Mouse (Mus musculus): ENCODE results near the gene Ranbp17. TPM values are rescaled to one million over a fixed set of nuclear protein-coding genes. Genes with fewer than 3 reads are reported as not detected.

Ranbp17 gene
- polyA plus RNA-seq, 1 experiment from 2014 or later, result 4.2 TPM

- 86% methylated on average over 7 of the region's 7 CpGs for WGBS
- ATAC-seq (ENCODE audit: insufficient number of reproducible peaks, low FRiP score, low TSS enrichment, low read depth), result no peak
Observed at GRCm38 (mm10) chr11:33319006-33319611, 194.4 kb downstream of the Ranbp17 start.

GRCm38 (mm10) chr11:33309566-33309965 is 204.0 kb downstream of the Ranbp17 start:
- H3K9ac ChIP-seq, result no peak overlapping the region
- no peak for ATAC-seq (ENCODE audit: insufficient number of reproducible peaks, low FRiP score, low TSS enrichment, low read depth)
- H3K36me3 ChIP-seq, result no peaks in the 10 kb centered on the region
- H3K9me3 ChIP-seq (replicated peaks), result no peaks in the 10 kb centered on the region
- no peak overlapping the region for H3K4me3 ChIP-seq (replicated peaks)
- no peaks in the 10 kb centered on the region for H3K27me3 ChIP-seq
- 25% methylated on average over 4 of the region's 4 CpGs for WGBS
- H3K4me2 ChIP-seq (replicated peaks), result no peak overlapping the region
- no peak overlapping the region for H3K27ac ChIP-seq (replicated peaks)
- H3K4me1 ChIP-seq, result no peaks in the 10 kb centered on the region

More at GRCm38 (mm10) chr11:33319006-33319611, 194.4 kb downstream of the Ranbp17 start:
- no peak overlapping the region for H3K4me3 ChIP-seq (replicated peaks)
- H3K4me2 ChIP-seq (replicated peaks), result no peak overlapping the region
- no peaks in the 10 kb centered on the region for H3K4me1 ChIP-seq
- no peaks in the 10 kb centered on the region for H3K36me3 ChIP-seq
- no peaks in the 10 kb centered on the region for H3K27me3 ChIP-seq
- H3K27ac ChIP-seq (replicated peaks), result no peak overlapping the region
- no peak overlapping the region for H3K9ac ChIP-seq
- H3K9me3 ChIP-seq (replicated peaks), result no peaks in the 10 kb centered on the region

GRCm38 (mm10) chr11:33300859-33301258 is 212.7 kb downstream of the Ranbp17 start:
- Histone ChIP-seq H3K4me1 (no peaks in the 10 kb centered on the region), H3K9me3 (replicated peaks) (no peaks in the 10 kb centered on the region), H3K27me3 (no peaks in the 10 kb centered on the region), H3K27ac (replicated peaks) (no peak overlapping the region), H3K9ac (no peak overlapping the region), H3K36me3 (no peaks in the 10 kb centered on the region), H3K4me2 (replicated peaks) (no peak overlapping the region), H3K4me3 (replicated peaks) (no peak overlapping the region)
- no peak for ATAC-seq (ENCODE audit: insufficient number of reproducible peaks, low FRiP score, low TSS enrichment, low read depth)
- WGBS, result 23% methylated on average over 8 of the region's 8 CpGs

- H3K9ac ChIP-seq, result no peak overlapping the region
- WGBS, result 76% methylated on average over 11 of the region's 11 CpGs
- no peak overlapping the region for H3K27ac ChIP-seq (replicated peaks)
- H3K4me1 ChIP-seq, result no peaks in the 10 kb centered on the region
- no peak overlapping the region for H3K4me2 ChIP-seq (replicated peaks)
- no peaks in the 10 kb centered on the region for H3K9me3 ChIP-seq (replicated peaks)
- H3K4me3 ChIP-seq (replicated peaks), result no peak overlapping the region
- ATAC-seq (ENCODE audit: insufficient number of reproducible peaks, low FRiP score, low TSS enrichment, low read depth), result no peak
- no peaks in the 10 kb centered on the region for H3K27me3 ChIP-seq
- H3K36me3 ChIP-seq, result no peaks in the 10 kb centered on the region
Observed at GRCm38 (mm10) chr11:33299371-33299770, 214.2 kb downstream of the Ranbp17 start.

DNA sequence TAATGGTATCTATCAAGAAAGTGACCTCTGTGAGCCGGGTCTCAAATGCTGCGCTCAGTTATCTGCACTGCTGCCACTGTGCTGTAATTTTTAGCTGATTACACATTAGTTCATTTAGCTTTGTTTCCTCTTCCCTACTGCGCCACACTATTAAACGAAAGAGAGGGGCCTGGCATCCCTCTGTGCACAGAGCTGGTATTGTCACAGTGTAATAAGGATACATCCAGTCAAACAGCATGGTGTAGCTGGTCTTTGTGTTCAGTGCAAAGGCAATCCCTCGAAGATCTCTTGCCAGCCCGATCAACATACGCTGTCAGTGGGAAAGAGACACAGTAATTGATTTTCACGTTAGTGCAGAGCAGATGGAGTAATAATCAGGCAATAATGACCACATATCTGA is 216.4 kb downstream of the Ranbp17 start:
- H3K4me3 ChIP-seq (replicated peaks), result no peak overlapping the region
- 74% methylated on average over 8 of the region's 8 CpGs for WGBS
- H3K4me1 ChIP-seq, result no peaks in the 10 kb centered on the region
- no peak for ATAC-seq (ENCODE audit: insufficient number of reproducible peaks, low FRiP score, low TSS enrichment, low read depth)
- no peaks in the 10 kb centered on the region for H3K9me3 ChIP-seq (replicated peaks)
- H3K4me2 ChIP-seq (replicated peaks), result no peak overlapping the region
- H3K9ac ChIP-seq, result no peak overlapping the region
- no peak overlapping the region for H3K27ac ChIP-seq (replicated peaks)
- H3K27me3 ChIP-seq, result no peaks in the 10 kb centered on the region
- no peaks in the 10 kb centered on the region for H3K36me3 ChIP-seq

GRCm38 (mm10) chr11:33295422-33295821 is 218.1 kb downstream of the Ranbp17 start:
- 37% methylated on average over 3 of the region's 3 CpGs for WGBS
- Histone ChIP-seq H3K4me2 (replicated peaks) (no peak overlapping the region), H3K4me1 (no peaks in the 10 kb centered on the region), H3K36me3 (no peaks in the 10 kb centered on the region), H3K27me3 (no peaks in the 10 kb centered on the region), H3K9me3 (replicated peaks) (no peaks in the 10 kb centered on the region), H3K27ac (replicated peaks) (no peak overlapping the region), H3K9ac (no peak overlapping the region), H3K4me3 (replicated peaks) (no peak overlapping the region)
- no peak for ATAC-seq (ENCODE audit: insufficient number of reproducible peaks, low FRiP score, low TSS enrichment, low read depth)

GRCm38 (mm10) chr11:33294063-33294462 is 219.5 kb downstream of the Ranbp17 start:
- Histone ChIP-seq H3K4me1 (no peaks in the 10 kb centered on the region), H3K4me3 (replicated peaks) (no peak overlapping the region), H3K9ac (no peak overlapping the region), H3K4me2 (replicated peaks) (no peak overlapping the region), H3K27ac (replicated peaks) (no peak overlapping the region), H3K9me3 (replicated peaks) (no peaks in the 10 kb centered on the region), H3K27me3 (no peaks in the 10 kb centered on the region), H3K36me3 (no peaks in the 10 kb centered on the region)
- ATAC-seq (ENCODE audit: insufficient number of reproducible peaks, low FRiP score, low TSS enrichment, low read depth), result no peak
- WGBS, result 66% methylated on average over 6 of the region's 6 CpGs

- Histone ChIP-seq H3K36me3 (no peaks in the 10 kb centered on the region), H3K4me2 (replicated peaks) (no peak overlapping the region), H3K9ac (no peak overlapping the region), H3K27ac (replicated peaks) (no peak overlapping the region), H3K4me3 (replicated peaks) (no peak overlapping the region), H3K9me3 (replicated peaks) (no peaks in the 10 kb centered on the region), H3K27me3 (no peaks in the 10 kb centered on the region), H3K4me1 (no peaks in the 10 kb centered on the region)
- no peak for ATAC-seq (ENCODE audit: insufficient number of reproducible peaks, low FRiP score, low TSS enrichment, low read depth)
- WGBS, result 86% methylated on average over 2 of the region's 2 CpGs
Observed at GRCm38 (mm10) chr11:33278571-33278970, 235.0 kb downstream of the Ranbp17 start.

GRCm38 (mm10) chr11:33276637-33277036 is 236.9 kb downstream of the Ranbp17 start, which contains the start of gene Gm12117:
TSS of gene Gm12117 (minus strand) at chr11:33276737.
- H3K9me3 ChIP-seq (replicated peaks), result no peaks in the 10 kb centered on the region
- H3K4me1 ChIP-seq, result no peaks in the 10 kb centered on the region
- H3K36me3 ChIP-seq, result no peaks in the 10 kb centered on the region
- no peak for ATAC-seq (ENCODE audit: insufficient number of reproducible peaks, low FRiP score, low TSS enrichment, low read depth)
- 95% methylated on average over 3 of the region's 3 CpGs for WGBS
- no peaks in the 10 kb centered on the region for H3K27me3 ChIP-seq
- no peak within 1 kb of the TSS for H3K27ac ChIP-seq (replicated peaks)
- H3K9ac ChIP-seq, result no peak within 1 kb of the TSS
- no peak within 1 kb of the TSS for H3K4me2 ChIP-seq (replicated peaks)
- no peak within 1 kb of the TSS for H3K4me3 ChIP-seq (replicated peaks)

DNA sequence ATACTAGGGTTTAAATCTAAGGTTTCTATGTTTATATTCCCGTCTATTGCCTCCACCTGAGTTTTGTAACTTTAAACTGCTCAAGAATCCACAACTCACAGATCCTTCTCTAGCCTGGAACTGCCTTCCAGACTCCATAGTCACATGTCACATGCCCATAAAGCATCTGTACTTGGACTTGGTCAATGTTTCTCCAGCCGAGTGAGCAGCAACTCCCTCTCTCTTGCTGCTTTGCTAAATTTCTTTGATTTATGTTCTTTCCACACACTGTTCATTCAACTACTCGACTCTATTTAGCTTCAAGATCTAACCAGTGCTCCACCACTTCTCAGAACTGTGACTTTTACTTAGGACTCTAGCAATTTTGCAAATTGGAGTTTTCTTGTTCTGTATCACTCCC is 238.7 kb downstream of the Ranbp17 start:
- no peak for ATAC-seq (ENCODE audit: insufficient number of reproducible peaks, low FRiP score, low TSS enrichment, low read depth)

GRCm38 (mm10) chr11:33274294-33274693 is 239.3 kb downstream of the Ranbp17 start:
- H3K27ac ChIP-seq (replicated peaks), result no peak overlapping the region
- H3K4me1 ChIP-seq, result no peaks in the 10 kb centered on the region
- H3K4me2 ChIP-seq (replicated peaks), result no peak overlapping the region
- no peaks in the 10 kb centered on the region for H3K36me3 ChIP-seq
- H3K9ac ChIP-seq, result no peak overlapping the region
- H3K27me3 ChIP-seq, result no peaks in the 10 kb centered on the region
- no peak for ATAC-seq (ENCODE audit: insufficient number of reproducible peaks, low FRiP score, low TSS enrichment, low read depth)
- no peaks in the 10 kb centered on the region for H3K9me3 ChIP-seq (replicated peaks)
- H3K4me3 ChIP-seq (replicated peaks), result no peak overlapping the region
- whole genome bisulfite sequencing, result 84% methylated on average over 1 of the region's 1 CpGs

More for the DNA sequence above, 238.7 kb downstream of the Ranbp17 start:
- H3K27me3 ChIP-seq, result no peaks in the 10 kb centered on the region
- H3K4me2 ChIP-seq (replicated peaks), result no peak overlapping the region
- no peak overlapping the region for H3K4me3 ChIP-seq (replicated peaks)
- H3K27ac ChIP-seq (replicated peaks), result no peak overlapping the region
- H3K9me3 ChIP-seq (replicated peaks), result no peaks in the 10 kb centered on the region
- H3K36me3 ChIP-seq, result no peaks in the 10 kb centered on the region
- H3K9ac ChIP-seq, result no peak overlapping the region
- WGBS, result 76% methylated on average over 3 of the region's 3 CpGs
- no peaks in the 10 kb centered on the region for H3K4me1 ChIP-seq

DNA sequence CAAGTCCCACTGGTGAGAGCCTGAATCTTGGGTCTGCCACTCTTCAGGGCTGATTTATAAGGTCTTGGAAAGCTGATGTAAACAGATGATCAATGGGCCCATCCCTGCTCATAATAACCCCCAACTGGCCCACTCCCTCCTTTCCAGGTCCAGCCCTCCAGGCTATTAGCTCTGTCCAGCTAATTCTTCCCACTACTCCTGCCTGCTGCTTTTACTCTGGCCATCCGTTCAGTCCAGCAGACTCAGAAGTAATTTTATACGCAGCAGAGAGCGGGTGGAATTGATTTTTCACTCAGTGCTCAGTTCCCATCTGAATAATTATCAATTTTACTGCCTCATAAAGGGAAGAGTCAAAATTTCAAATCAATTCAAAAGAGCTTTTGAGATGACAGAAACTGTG is 273.3 kb downstream of the Ranbp17 start:
- WGBS, result 62% methylated on average over 3 of the region's 3 CpGs
- Histone ChIP-seq H3K36me3 (no peaks in the 10 kb centered on the region), H3K9ac (no peak overlapping the region), H3K4me2 (replicated peaks) (no peak overlapping the region), H3K4me3 (replicated peaks) (no peak overlapping the region), H3K9me3 (replicated peaks) (no peaks in the 10 kb centered on the region), H3K4me1 (no peaks in the 10 kb centered on the region), H3K27me3 (no peaks in the 10 kb centered on the region), H3K27ac (replicated peaks) (no peak overlapping the region)
- no peak for ATAC-seq (ENCODE audit: insufficient number of reproducible peaks, low FRiP score, low TSS enrichment, low read depth)

Measured in embryonic facial prominence, embryonic 15.5 days (tissue).